8 mouse cellular contexts compared by ENCODE assay signal in genomic region chr3:9346857-9347445, GRCm38 (mm10).
DNase-seq lines count a peak whose midpoint lies in the region; ATAC-seq lines count a peak whose summit lies in the region.

No protein-coding gene starts in this region.

- DNase-seq in left cerebral cortex, postnatal 4 days = peak; percentile 38
- no peak for DNase-seq in left cerebral cortex, adult 8-10 months (ENCODE audit: low spot score in 2 of 2)
- DNase-seq in heart, adult 18-20 months = peak; percentile 47 to 57
- no peak for DNase-seq in layer of hippocampus, adult 18-20 months (ENCODE audit: low spot score in 2 of 2)

- intact Hi-C loops in left cerebral cortex, postnatal 4 days (cut with DNase I) = no loop called here

- no peaks in the 10 kb centered on the region for H3K36me3 ChIP-seq in kidney, embryonic 15.5 days
- H3K36me3 ChIP-seq in stomach, embryonic 15.5 days = no peaks in the 10 kb centered on the region

- H3K4me1 ChIP-seq in kidney, embryonic 15.5 days = peaks cover 19% of the 10 kb centered on the region
- H3K4me1 ChIP-seq in stomach, embryonic 15.5 days = peaks cover 12% of the 10 kb centered on the region

- peak overlapping the region; percentile 56 for H3K4me3 ChIP-seq in kidney, embryonic 15.5 days (replicated peaks)
- H3K4me3 ChIP-seq in stomach, embryonic 15.5 days (replicated peaks) = peak overlapping the region; percentile 46

- no peaks in the 10 kb centered on the region for H3K9me3 ChIP-seq in kidney, embryonic 15.5 days (replicated peaks)
- no peaks in the 10 kb centered on the region for H3K9me3 ChIP-seq in stomach, embryonic 15.5 days

- WGBS in kidney, embryonic 15.5 days = under 1% methylated on average over 26 of the region's 27 CpGs
- under 1% methylated on average over 22 of the region's 27 CpGs for WGBS in stomach, embryonic 15.5 days

- ATAC-seq in common myeloid progenitor, adult 5-6 weeks (replicated peaks; ENCODE audit: low read depth, poor library complexity, severe bottlenecking) = peak; percentile 70
- peak; percentile 89 for ATAC-seq in kidney, embryonic 15.5 days (replicated peaks; ENCODE audit: low FRiP score)
- peak; percentile 83 for ATAC-seq in megakaryocyte progenitor cell, adult 5-6 weeks (replicated peaks; ENCODE audit: poor library complexity)
- peak; percentile 59; the same call in 1 of the 2 replicates for ATAC-seq in stomach, embryonic 15.5 days (ENCODE audit: insufficient read depth, low FRiP score, low read depth)

- H3K9ac ChIP-seq in kidney, embryonic 15.5 days = peak overlapping the region; percentile 50
- 0 out of 2 replicates have a peak overlapping the region, but pooled peaks have one; percentile 10 for H3K9ac ChIP-seq in stomach, embryonic 15.5 days

- H3K27ac ChIP-seq in kidney, embryonic 15.5 days = peak overlapping the region; percentile 67
- H3K27ac ChIP-seq in stomach, embryonic 15.5 days = no peak overlapping the region

- H3K27me3 ChIP-seq in kidney, embryonic 15.5 days = 0 out of 2 replicates have a peak, but pooled peaks cover 3% of the 10 kb centered on the region
- no peaks in the 10 kb centered on the region; the same call in 1 of the 2 replicates for H3K27me3 ChIP-seq in stomach, embryonic 15.5 days (replicated peaks)

- peak overlapping the region; percentile 95 for H3K4me2 ChIP-seq in kidney, embryonic 15.5 days
- peak overlapping the region; percentile 90 for H3K4me2 ChIP-seq in stomach, embryonic 15.5 days

Comparison
In these comparisons a context has a peak if more than half of its experiments do, and no peak if none do; other contexts are left out.
1. DNase-seq: peak in left cerebral cortex, postnatal 4 days (single experiment) and heart, adult 18-20 months (2 of 2); none in left cerebral cortex, adult 8-10 months (0 of 2) and layer of hippocampus, adult 18-20 months (0 of 2).
2. Peak in every context shown above with its lines, with median percentiles within 50 percentile points of each other: ATAC-seq.